Mouse (Mus musculus) CH12.LX (cell line): ENCODE measurements around the gene Hmgcr.

Source experiments
- CTCF ChIP-seq, 2 experiments: IDR thresholded peaks in 1 of 2; conservative IDR thresholded peaks in 1 of 2; 2 replicates each; pipeline ENCODE4 v1.5.1; 2011 to 2012; ENCODE audit warnings: low read depth in 2 of 2, low read length in 2 of 2, improper control_type of control experiment in 1 of 2, inconsistent platforms in 1 of 2, mild to moderate bottlenecking in 1 of 2, moderate library complexity in 1 of 2
- EP300 ChIP-seq: IDR thresholded peaks from 2 replicates; pipeline ENCODE4 v1.6.1; 2011; ENCODE audit warnings: low read length, improper control_type of control experiment
- JUND ChIP-seq: conservative IDR thresholded peaks from 2 replicates; pipeline ENCODE4 v1.6.1; 2011; ENCODE audit warnings: low read depth, low read length, improper control_type of control experiment
- MXI1 ChIP-seq: IDR thresholded peaks from 2 replicates; pipeline ENCODE4 v1.6.1; 2011; ENCODE audit warnings: mild to moderate bottlenecking, low read depth, low read length, improper control_type of control experiment
- UBTF ChIP-seq: IDR thresholded peaks from 2 replicates; pipeline ENCODE4 v1.6.1; 2012; ENCODE audit warnings: low read depth, mild to moderate bottlenecking, inconsistent platforms, low read length, improper control_type of control experiment, moderate library complexity

DNA sequence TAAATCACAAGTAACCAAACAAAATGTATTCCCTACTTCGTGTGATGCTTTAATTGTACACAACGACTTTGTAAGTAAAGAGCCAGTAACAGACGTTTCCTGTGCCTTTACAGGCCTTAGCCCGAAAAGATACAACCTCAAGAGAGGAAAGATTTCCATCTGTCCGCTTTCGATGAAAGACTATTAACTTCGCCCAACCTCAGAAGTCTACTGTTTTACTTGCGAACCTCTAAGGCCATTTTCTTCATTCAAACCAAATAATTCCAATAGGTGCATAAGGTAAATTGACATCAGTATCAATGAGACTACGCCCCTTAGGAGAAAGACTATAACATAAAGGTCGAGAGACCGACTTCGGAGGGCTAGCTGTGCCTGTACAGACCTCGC lies 724 bp downstream of the Hmgcr start:
- TF ChIP-seq CTCF (conservative IDR thresholded peaks at IDR 0.05 in 1 of 2, IDR thresholded peaks at IDR 0.05 in 1 of 2; ENCODE audit: low read depth in 2 of 2, low read length in 2 of 2) (no peak), UBTF (no peak), JUND (no peak), MXI1 (no peak), EP300 (no peak)
